Mouse (Mus musculus) erythroid progenitor cell, adult 5-6 weeks (primary cell): ENCODE measurements around the gene Lyrm9. TPM values are rescaled to one million over a fixed set of nuclear protein-coding genes. Genes with fewer than 3 reads are reported as not detected.
"Not testable (repeated sequence)": the region's sequence is repeated elsewhere in the genome, so short reads cannot be mapped to it uniquely, and the experiment has no call there.

Source experiments
- ATAC-seq: replicated peaks from 2 replicates; pipeline ENCODE4 v1.8.0; 2016; ENCODE audit warnings: moderate number of reproducible peaks, mild to moderate bottlenecking, moderate TSS enrichment, inconsistent platforms; ENCODE audit not compliant: poor library complexity, low FRiP score, severe bottlenecking
- total RNA-seq, 2 experiments: library from RNA; stranded (forward) in 1 of 2; stranded (reverse) in 1 of 2; fragments of 150-400 nt in 1 of 2; fragments of 186-747, 209-891 nt in 1 of 2; gene quantifications; 2 replicates each; pipeline versions ENCODE4 v1.2.3 to v1.2.4; 2015 to 2017; ENCODE audit warnings: low replicate concordance in 2 of 2

Gene Lyrm9
- total RNA-seq, 2 experiments from 2014 or later, result 2.8 to 4.6 TPM

DNA sequence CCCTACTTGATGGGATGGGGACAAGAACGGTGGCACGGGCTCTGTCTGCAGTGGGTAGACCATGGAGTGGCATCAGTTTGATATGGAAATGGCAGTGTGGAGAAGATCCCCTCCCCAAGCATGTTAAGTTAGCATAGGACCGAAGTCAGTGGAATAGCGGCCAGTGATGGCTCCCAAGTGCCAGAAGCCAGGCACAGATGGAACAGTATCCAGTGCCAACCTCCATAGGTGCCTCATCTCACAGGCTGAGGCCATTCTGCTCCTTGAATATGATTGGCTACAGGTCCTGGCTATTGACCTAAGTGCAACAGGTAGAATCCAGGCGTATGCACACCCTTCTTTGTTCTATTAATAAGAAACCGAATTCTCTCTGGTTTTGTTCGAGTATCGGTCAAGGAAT is 15.6 kb downstream of the Lyrm9 start:
- ATAC-seq, result no peak

DNA sequence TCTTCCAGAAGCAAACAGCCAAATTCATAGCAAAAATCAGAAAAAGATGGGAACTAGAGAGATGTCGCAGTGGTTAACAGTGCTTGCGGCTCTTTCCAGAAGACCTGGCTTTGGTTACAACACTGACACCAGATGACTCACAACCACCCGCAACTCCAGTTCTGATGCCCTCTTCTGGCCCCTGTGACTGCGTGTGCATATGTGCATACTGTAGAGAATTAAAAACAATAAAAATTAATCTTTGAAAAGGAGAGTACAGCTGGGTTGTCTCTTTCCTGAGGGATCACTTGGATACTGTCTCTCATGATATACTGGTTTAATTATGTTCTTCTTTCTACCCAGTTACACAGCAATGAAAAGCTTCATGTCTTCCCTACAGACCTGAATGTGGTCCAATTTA is 20.2 kb downstream of the Lyrm9 start:
- ATAC-seq, result no peak

DNA sequence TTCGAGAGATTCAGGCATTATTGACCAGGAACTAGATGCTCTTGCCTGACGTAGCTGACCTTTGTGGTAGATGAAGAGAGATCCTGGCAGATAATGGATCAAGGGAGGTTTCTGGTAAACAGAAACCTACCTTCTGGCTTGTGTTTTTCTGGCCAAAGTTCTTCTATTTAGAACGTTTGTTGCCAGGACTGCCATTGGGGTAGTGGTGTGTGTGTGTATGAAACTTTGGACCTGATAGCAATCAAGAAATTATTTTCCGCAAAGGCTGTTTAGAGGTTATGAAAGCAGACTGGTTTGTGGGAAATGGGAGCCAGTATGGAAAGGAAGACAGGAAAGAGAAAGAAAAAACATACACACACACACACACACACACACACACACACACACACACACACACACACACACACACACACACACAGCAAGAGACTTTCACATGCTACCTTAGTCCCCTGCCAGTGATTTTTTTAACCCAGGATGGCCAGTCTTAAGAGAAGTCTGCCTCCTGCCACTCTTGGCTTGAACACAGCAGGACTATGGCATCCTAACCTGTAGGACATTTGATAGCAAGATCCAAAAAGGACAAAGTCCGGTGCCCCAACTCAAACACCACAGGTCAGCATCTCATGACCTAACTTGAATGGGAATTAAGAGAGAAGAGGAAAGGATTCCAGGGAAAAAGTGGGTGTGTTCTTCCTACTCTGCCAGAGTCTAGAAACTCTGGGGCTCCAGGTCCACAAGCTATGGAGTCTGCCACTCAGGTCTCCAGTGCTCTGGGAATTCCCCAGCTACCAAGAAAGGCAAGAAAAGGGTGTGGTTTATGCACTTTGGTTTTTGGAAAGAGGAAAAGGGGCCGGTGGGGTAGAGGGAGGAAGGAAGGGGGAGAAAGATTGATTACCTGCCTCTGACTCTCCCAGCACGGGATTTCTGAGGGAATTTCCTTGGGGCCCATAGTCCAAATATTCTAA is 21.8 kb downstream of the Lyrm9 start:
- ATAC-seq, result no peak

- ATAC-seq, result no peak
Observed at GRCm38 (mm10) chr11:78849859-78850258, 23.5 kb downstream of the Lyrm9 start.

- ATAC-seq, result no peak
Observed at GRCm38 (mm10) chr11:78851216-78851870, 25.0 kb downstream of the Lyrm9 start.

GRCm38 (mm10) chr11:78851871-78852265 is 25.5 kb downstream of the Lyrm9 start:
- ATAC-seq, result no peak

GRCm38 (mm10) chr11:78852529-78852928 is 26.1 kb downstream of the Lyrm9 start:
- no peak for ATAC-seq

GRCm38 (mm10) chr11:78856310-78856709 is 29.9 kb downstream of the Lyrm9 start:
- ATAC-seq, result peak; percentile 87

DNA sequence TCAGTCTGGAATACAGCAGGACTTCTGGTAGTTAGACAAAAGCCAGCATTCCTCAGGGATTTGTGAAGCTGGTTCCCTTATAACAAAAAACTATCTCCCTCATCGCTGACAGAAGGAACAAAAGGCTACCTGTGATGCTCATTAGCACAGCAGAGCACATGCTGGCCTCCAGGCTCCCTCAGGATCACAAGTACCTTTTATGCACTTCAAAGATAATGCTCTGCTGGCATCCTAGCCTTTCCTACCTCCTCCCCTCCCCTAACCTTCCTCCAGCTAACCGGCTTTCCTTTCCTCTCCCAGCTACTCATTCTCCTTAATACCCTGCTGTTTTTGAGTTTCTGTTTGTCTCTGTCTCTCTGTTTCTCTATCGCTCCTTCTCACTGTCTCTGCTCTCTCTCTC is 31.2 kb downstream of the Lyrm9 start:
- no peak for ATAC-seq

DNA sequence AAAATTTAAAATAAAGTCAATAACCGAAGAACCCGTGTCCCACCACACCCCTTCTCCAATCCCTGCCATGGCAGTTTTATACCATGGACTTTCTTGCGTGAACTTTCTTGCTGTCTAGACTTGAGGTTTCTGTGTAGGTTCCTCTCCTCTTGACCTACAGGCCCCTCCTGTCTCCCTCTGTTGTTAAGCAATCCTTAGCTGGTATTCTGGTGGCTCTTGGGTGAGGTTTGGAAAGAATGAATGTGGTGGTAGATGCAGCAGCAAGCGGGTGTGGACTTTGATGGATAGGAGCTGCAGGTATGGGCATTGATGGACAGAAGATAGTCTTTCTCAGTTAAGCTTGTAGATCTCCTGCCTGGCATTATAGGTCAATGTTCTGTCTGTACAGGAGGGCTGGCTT is 37.5 kb downstream of the Lyrm9 start:
- no peak for ATAC-seq

GRCm38 (mm10) chr11:78864567-78865278 is 38.3 kb downstream of the Lyrm9 start:
- ATAC-seq, result no peak

- ATAC-seq, result no peak
Observed at GRCm38 (mm10) chr11:78865314-78865713, 38.9 kb downstream of the Lyrm9 start.

- ATAC-seq, result no peak
Observed at GRCm38 (mm10) chr11:78866486-78866885, 40.1 kb downstream of the Lyrm9 start.

DNA sequence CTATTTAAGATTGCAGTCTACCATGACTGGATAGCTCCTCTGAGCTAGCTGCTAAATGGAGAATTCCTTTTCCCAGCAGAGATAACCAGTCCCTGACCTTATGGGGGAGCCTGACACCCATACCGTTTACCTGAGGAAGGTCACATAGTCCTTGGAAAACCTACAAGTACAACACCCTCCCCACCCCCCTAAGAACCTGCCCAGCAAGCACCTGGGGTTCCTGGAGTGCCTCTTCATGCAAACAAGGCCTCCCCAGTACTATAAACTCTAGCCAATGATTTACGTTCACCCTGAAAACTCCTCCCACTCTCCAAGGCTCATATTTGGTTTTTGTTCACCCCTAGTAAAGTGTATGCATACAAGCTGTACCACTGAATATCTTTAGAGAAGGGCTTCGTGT is 41.3 kb downstream of the Lyrm9 start:
- no peak for ATAC-seq

DNA sequence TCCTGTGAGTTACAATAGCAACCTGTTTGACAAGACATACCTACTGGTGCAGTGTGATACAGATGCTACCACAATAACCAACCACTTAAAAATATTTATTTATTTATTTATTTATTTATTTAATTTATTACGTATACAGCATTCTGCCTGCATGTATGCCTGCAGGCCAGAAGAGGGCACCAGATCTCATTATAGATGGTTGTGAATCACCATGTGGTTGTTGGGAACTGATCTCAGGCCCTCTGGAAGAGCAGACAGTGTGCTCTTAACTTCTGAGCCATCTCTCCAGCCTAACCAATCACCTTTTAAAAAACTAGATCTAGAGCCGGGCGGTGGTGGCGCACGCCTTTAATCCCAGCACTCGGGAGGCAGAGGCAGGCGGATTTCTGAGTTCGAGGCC is 42.8 kb downstream of the Lyrm9 start:
- not testable (repeated sequence) for ATAC-seq

DNA sequence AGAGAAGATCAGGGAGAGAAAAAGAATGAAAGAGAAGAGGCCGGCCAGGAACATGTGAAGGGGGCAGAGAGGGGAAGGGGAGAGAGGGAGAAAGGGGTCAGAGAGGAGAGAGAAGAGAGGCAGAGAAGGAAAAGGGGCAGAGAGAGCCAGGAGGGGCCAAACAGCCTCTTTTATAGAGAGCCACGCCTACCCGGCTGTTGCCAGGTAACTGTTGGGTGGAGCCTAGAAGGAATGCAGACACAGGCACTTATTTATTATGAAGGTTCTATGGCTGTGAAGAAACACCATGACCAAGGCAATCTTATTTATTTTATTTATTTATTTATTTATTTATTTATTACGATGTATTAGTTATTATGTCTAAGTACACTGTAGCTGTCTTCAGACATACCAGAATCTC is 44.5 kb downstream of the Lyrm9 start:
- ATAC-seq, result no peak

DNA sequence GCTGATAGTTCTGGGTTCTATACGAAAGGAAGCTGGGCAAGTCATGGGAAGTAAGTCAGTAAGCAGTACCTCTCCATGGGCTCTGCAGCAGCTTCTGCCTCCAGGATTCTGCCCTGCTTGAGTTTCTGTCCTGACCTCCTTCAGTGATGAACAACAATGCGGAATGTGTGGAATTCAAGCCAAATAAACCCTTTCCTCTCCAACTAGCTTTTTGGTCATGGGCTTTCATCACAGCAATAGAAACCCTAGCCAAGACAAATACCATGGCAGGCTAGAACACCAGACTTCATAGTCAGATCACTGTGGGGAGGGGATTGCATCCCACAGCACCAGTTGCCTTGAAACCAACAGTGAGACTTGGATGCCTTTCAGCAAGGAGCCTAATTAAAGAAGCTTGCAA is 46.4 kb downstream of the Lyrm9 start:
- no peak for ATAC-seq

DNA sequence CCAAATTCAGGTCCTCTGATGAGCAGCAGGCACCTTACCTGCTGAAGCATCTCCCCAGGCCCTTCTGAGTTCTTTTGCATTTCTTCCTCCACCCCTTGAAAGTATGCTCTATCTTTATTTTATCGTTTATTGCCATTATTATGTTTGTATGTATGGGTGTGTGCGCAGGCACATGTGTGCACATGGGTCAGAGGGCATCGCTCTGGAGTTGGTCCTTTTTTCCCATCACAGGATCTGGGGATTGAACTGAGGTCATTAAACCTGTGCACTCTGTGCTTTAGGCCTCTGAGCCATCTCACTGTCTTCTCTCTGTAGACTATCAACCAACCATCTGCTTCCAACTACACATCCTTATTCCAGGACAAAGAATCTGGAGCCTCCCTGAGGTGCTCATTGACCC is 53.3 kb downstream of the Lyrm9 start:
- no peak for ATAC-seq

DNA sequence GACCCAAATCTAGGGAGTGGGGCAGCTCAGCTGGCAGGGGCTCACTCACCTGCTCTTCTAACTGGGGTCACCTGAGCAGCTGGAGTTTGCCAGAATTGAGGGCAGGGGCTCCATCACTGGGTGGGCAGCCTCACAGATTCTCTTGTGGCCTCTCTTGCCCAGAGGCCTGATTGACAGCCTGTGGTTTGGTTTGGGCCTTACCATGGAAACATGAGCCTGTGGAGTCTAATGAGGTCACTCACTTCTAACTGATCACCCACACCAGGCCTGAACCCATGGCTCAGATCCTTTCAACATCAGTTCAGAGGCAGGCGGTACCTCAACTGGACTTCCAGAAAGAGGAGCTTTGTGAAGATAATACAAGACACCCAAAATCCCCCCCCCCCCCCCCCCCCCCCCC is 60.3 kb downstream of the Lyrm9 start:
- no peak for ATAC-seq

GRCm38 (mm10) chr11:78887102-78887971 is 61.0 kb downstream of the Lyrm9 start:
- no peak for ATAC-seq
